Mouse (Mus musculus): ENCODE results near the gene Lrrn2.

Lrrn2 gene

DNA sequence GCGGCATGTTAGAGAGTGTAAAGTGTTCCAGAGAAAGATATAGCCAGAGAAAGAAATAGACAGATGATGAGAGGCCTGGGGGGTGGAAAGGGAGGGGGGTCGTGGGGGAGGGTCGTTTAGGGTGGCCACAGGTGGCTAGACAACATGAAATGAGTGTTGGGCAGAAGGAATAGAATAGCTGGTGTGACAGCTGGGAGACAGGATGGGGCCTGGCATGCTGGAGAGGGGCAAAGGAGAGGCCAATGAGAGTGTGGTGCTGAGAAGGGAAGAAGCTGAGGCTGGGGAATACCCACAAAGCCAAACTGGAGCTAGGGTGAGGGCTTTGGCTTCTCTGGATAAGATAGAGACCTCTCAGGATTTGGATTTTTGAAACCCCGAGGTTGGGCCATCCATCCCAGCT is 6.6 kb downstream of the Lrrn2 start:
- DNase-seq = no peak

DNA sequence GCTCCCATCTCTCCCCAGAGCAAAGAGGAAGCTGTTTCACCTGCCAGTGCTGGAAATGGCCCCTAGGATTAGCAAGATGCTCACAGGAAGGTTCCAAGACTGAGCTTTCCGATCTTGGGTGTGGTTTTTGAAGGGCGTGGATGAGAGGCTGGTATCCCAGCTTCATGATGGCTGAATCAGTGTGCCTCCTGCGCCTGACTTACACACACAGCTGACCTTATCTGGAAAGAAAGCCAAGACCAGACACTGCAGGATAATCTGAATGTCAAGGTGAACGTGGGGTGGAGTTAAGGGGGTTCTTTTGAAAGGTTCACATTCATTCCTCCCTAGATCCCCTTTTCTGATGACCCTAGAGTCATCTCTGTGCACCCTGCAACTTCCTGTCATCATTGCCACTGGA is 8.7 kb downstream of the Lrrn2 start:
- no peak for DNase-seq

DNA sequence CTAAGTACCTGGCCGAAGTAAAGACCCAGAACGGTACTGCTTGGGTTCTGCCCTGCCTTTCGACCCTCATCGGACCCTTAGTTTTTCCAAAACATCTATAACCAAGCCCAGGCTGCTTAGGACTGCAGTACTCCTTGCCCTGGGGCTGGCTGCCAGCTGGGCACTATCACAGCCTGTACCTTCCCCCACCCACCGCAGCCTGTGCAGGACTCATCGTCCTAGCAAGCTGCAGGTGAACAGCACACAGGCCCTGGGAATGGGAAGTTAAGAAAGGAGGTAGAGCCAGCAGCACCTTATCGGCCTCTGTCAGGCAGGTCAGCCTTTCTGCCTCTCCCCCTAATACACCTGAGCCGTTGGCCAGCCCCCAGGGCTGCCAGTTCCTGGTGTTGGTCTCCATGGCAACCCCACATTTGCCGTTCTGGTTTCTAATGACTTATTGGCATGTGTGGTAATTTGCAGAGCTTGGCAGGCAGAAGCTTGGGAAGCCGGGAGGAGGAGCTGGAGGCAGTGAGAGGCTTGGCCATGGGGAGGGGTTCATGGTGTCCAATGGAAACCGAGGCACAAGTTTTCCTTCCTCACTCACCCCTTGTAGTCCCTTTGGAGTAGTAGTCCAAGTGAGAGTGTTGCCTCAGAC is 10.2 kb downstream of the Lrrn2 start:
- no peak for DNase-seq

DNA sequence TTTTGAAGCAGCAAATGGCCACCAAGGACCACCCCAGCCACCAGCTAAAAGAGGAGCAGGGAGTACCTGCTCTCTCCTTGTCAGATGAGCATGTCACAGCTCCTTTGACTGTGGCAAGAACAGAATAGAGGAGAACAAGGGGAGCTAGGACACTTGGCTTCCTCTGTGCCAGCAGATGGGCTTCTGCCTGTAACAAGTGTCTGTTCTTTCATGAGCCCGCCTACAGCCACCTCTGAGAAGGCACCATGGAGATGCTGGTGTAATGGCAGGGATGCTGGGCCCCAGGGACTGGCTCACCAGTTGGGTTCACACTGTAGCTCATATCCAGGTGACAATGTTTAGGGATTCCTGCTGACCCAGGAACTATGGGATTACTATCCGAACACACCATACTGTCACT is 12.0 kb downstream of the Lrrn2 start:
- no peak for DNase-seq

DNA sequence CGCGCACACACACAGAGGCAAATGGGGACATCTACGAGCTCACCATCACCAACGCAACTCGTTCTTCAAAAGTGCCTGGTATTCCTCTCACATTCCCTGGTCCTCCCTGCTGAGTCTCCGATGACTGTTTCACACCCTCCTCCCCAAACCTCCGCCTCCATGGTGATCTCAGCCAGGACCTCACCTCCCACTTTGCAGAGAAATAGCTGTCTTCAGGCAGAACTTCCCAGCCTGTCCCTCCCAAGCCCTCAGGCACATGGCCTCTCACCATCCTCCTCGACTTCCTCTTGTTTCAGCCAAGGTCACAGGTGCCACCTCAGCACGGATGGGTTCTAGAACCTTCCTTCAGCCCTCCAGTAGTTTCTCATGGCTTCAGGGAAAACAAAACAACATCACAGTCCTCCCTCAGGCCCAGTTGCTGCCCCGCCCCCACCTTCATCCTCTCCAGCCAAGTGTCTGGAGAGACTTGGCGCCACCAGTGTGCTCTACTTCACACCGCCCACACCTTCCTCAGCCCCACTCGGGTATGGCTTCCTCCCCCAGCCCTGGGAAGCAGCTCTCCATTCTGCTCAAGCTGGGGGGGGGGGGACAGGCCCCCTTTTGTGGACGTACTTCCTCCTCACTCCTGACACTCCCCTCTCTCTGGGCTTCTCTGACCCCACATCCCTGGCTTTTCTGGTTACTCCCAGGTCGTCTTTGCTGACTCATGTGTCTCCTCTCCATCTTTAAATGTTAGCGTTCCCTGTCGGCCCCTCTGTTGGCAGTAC is 13.4 kb downstream of the Lrrn2 start:
- no peak for DNase-seq

DNA sequence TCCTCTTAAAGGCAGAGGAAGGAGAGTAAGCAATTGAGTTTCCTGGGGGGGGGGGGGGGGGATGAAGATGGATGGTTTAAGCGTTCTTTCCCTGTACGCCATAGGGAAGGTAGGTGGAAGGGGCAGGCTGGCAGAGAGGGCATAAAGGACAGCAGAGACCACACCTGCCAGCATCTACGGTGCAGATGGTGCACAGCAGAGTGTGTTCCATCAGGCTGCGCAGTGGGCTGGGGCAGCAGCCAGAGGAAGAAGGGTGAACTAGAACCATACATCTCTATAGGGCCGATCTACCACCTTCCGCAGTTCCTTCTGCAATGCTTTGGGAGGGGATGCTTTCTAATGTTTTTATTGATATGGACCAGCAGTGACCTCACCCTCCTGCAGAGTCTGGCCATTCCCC is 19.0 kb downstream of the Lrrn2 start:
- no peak for DNase-seq

DNA sequence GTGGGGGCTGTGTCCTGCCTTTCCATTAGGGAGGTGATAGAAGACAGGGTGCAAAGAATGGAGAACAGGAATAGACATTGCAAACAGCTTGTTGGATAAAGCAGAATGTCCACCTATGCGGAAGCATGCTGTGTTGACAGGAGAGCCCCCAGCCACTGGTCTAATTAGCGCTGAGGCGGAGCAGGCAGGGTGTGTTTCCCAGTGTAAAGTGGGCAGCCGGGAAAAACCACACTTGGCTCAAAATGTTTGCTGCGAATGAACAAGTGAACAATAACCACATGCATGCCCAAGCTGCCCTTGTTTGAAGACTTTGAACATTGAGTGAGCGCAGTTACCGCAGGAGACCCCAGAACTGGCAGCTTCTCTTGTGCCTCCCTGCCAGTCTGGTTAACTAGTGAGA is 19.6 kb downstream of the Lrrn2 start:
- DNase-seq = no peak

DNA sequence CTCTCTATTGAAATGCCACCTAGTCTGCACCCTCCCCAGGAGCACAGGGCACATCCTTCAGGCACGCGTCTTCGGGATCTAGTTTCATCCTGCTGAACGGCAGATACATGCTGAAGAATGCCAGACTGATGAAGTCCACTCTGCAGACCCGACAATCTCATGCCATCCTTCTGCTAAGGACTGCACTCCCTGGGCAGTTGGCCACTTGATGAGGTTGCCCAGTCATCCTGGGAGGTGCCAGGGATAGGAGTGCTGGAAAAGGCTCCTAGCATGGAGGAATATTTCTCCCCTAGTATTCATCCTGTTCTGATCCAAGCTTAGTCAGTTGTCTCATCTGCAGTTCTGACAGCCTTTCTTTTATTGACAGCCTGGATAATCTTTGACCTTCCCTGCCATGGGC is 20.9 kb downstream of the Lrrn2 start:
- no peak for DNase-seq

DNA sequence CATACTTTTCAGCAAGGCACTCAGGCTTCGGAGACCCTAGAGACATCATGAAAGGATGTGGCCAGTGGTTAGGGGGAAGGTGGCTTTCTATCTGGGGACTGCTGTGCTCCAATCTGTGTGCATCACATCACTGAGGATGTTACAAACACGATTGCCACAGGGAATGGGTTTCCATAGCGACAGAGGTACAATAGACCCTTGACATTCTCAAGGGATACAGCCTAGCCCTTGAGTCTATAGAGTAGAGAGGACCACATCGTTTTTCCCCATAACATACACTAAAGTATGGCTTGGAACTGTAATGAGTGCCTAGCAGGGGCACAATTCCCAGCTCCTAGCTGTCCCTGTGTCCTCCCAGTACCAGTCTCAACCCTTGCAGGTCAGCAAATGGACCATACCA is 23.4 kb downstream of the Lrrn2 start:
- no peak for DNase-seq

DNA sequence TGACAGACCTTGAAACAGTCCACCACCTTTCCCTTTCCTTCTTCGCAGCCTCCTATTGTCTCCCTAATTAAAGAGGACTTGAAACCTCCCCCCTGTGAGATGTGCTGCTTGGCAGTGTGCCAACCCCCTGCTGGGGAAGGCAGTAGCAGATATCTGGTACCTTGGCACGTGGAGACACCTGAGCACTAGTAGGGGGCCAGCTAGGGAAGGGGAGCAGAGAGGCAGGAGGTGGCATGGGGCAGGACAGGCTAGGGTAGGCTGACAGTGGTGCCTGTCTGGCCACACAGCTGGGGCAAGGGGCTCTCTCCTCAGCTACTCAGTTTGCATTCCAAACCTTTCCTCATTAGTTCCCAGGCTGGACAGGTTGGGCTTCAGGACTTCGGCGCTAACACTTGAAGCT is 29.0 kb downstream of the Lrrn2 start:
- no peak for DNase-seq

DNA sequence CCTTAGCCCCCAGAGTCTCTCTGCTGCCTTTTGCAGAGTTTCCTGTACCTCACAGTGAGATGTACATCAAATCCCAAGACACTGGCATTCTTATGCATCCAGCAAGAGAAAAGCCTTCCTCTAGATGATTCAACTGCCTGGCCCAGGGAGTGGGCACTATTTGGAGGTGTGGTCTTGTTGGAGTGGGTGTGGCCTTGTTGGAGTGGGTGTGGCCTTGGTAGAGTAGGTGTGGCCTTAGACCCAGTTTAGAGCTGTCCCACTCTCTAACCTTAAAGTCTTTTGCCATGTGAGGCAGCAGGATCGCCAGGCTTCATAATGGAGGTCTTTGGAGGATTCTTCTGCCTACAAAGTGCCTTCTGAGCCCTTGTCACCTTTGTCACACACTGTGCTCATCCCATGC is 29.9 kb downstream of the Lrrn2 start:
- no peak for DNase-seq

DNA sequence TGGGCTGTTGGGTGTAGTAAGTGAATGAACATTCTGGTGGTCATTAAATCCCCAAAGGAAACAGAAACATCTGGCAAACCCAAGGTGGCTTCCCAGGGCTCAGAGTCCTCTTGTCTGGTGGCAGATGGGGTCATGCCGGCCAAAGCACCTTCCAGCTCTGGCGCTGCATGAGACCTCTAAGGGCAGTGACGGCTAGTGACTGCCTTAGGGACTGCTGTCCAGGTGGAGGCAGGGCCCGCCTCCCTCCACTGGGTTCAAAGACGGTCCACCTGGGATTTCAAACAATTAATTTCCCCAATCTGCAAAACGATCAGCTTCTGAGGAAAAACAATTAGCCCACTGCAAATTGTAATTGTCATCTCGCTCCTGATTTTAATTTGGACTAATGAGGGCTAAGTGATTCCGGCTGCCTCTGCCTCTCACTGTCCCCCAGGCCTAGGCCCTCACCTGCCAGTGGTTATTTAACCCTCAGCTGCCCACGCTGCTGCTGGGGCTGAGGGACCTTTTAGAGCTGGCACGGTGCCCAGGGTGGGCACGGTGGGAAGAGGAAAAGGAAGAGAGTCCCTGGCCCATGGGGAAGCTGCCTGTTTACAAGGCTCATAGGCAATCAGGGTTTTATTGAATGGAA is 30.5 kb downstream of the Lrrn2 start:
- no peak for DNase-seq

DNA sequence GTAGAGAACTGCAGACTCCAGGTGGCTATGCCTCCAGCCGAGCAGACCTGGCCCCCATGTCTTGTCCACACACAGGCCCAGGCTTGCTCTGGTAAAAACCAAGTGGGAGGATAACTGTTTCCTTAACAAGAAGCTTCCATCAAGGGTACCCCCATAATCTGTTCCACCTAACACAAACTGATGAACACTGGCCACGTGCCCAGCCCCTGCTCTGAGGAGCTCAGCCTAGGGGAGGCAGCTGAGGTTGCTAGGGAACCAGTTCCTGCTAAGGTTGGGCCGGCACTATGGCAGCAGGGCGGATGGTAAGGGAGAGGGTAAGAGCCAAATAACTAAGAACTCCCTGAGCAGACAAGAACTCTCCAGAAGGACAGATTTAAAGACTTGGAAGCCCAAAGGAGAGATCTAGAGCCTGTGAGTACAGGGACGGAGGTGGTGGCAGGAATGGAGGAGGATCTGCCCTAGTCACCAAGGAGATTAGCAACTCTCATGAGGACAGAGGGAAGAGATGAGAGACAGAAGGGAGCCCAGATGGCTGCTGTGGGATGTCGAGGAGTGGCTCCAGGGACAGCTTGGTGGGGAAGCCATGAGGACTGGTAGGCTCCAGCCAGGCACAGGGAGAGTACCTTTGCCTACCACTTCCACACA is 35.9 kb downstream of the Lrrn2 start:
- no peak for DNase-seq

DNA sequence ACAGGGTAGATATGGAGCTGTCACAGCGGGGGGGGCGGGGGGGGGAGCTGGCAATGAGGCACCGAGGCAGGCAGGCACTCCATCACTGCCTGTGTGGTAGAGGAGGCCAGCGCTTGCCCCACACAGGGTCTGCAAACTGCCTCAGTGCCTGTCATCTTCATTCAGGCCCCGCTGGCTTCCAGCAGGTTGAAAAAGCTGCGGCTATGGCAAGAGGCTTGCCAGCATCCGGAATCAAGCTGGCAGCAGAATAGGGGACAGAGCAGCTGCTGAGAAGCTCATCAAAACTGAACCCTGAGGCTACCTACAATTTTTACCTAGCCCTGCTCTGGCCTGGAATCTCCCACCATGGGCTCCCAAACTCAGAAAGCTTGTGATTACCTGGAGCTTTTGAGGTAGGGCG is 37.5 kb downstream of the Lrrn2 start:
- DNase-seq = no peak

DNA sequence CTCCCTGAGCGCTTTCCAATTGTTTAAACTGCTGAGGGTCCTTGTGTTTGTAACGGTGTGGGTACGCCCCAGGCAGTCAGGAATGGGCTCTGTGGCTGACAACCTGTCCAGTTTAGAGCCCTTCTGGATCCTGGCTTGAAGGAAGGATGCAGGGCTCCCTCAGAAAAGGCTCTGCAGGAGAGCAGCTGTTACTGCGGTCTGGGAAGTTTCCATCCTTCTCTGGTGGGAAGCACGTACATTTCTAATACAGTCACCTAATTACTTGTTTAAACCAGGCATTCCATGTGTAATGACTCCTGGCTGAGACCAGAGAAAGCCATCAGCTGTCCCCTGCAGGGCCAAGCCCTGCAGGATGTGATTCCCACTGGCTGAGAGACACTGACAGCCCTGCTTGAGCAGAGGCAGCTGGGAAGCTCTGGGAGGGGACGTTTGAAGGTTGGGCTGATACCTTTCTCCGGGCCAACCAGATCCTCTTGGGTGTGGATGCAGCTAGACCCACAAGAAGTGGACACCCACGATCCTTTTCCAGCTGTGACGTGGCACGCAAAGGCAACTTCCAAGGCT is 38.1 kb downstream of the Lrrn2 start:
- DNase-seq = no peak

DNA sequence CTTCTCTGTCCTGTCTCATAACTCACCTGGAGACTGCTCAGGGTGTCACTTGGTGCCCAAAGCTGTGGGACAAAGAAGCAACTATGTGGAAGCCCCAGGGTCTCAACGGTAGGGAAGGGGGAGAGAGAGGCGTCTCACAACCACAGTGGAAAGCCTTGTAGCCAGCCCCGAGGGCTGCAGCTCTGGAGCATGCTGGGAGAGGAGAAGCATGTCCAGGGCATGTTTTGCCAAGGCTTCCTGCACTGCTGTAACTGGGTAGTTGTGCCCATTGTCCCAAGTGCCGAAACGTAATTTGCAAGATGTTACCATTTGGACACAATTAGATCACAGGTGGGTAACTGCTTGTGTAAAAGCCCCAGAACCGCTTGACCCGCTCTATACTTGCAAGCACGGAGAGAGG is 39.2 kb downstream of the Lrrn2 start:
- no peak for DNase-seq

DNA sequence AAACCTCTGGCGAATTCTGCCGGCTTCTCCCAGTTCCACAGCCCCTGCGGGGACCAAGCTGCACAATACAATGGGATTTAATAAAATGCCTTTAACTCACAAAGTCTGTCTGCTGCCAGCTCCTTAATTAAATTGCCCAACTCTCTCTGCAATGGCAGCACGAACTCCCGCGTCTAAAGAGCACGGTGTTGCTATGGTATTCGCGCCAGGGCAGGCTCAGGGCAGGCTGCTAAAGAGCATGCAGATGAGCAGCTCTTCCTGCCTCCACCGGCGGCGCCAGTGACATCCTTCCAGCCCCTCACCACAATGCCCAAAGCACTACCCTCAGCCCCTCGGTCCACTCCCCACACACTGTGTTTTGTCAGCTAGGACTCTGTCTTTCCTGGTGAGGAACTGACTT is 41.0 kb downstream of the Lrrn2 start:
- DNase-seq = peak; percentile 15

DNA sequence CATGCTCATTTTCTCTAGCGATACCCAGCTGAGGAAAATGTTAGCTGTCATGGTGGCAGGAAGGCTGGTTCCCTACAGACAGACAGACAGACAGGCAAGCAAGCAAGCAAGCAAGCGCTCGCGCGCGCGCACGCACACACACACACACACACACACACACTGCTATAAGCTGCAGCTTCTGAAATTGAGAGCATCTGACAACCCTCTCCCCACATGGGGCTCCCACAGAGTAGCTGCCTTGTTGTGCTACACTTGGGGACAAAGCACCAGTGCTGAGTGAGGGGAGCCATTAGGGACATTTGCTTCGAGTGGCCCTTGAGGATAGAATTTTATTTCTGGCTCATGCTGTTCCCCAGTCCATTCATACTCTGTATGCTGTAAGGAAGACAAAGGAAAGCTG is 42.2 kb downstream of the Lrrn2 start:
- DNase-seq = no peak

DNA sequence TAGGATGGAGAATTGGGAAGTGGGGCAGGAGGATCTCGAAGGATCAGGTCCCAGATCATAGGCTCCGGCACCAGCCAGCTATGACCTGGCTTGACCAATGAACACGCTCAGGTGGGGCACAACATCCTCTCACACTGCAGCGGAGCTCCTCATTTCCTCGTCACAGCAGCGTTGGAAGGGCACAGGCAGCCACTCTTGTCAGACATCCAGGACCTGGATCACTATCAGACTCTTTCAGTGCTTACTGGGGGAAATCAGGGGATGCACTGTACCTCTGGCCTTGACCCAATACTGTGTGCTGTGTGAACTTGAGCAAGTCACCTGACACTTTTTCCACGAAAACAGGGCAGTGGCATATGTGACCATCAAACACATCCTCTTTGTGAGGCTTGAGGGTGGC is 45.2 kb downstream of the Lrrn2 start:
- DNase-seq = no peak

DNA sequence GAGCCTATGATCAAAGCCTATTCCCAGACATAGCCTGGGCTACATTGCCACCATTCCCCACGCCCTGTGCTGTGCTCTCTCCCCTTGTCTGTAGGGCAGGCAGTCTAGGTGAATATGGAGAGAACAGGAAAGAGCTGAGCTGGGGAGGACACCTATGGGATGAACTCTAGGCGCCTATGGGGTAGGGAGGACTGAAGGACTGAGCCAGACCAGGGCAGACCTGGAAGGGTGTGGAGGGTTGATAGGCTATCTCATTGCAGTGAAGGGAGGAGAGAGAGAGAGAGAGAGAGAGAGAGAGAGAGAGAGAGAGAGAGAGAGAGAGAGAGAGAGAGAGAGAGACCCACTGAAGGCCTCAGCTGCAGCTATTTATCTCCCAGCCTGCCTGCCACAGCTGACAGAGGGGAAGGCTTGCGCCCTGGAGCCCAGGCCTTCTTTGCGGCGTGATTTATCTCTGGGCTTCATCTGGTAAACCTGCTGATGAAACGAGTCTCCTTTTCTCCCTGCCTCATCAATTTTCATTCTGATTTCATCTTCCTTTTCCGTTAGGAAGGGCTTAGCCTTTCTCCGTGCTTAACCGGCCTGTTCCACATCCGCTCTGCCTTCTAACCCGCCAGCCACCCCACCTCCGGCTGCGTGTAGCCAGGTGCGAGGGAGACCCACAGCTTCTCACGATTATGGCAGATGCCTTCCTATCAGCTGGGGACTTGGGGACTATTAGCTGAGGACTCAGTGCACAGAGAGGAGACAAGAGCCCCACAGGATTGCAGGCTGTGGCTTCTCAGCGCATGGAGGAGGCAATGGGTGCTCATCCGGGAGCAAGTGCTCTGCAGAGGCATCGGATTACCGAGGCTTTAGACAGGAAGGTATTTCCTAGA is 48.2 kb downstream of the Lrrn2 start:
- DNase-seq = no peak

DNA sequence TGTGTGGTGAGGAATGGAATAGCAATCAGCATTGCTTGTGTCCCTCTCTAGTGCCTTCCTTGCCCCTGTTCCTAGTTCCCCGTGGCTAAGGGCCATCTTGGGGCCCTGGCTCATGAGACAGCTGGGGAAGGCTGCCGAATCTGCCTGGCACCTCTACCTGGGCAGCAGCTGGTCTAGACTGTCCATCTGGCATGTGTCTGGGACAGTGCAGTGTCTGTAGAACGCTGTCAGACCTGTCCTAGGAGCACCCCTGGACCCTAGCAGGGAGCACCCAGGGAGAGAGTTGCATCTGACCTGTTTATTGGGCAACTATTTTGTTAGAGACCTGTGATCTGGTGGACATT is 48.8 kb downstream of the Lrrn2 start:
- DNase-seq = no peak

DNA sequence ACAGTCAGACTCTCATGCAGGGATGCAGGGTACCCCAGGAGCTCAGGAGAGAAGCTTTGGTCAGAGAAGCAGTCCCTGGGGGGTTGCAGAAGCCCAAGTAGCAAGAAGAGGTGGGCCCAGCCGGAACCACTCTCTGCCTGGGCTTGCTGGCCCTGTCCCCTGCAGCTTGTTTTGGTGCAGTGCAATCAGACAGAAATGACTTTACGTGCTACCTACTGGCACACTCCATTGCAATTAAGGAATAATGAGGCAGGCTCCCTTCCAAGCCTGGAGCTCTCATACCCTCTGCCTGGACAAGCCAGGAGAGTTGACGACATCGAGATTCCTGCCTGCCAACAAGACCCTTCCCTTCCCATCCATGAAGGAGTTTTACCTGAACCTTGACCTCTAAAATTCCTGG is 50.2 kb downstream of the Lrrn2 start:
- DNase-seq = no peak

DNA sequence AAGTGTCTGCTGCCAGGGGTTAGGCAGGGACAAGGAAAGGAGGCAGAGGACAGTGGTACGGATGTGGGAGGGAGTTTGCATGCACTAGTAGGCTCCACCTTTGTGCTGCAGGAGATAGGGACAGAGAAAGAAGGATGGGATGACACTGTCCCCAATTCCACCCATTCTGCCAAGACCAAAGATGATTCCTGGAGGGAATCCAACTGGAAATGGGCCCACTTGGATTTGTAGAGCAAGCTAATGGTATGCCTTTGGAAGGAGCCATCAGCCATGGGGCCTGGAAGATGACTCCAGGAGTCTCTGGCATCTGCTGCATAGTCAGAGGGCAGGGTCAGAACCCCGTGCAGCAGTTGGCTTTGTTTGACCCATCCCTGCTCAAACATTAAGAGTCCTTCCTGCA is 52.3 kb downstream of the Lrrn2 start:
- no peak for DNase-seq

All from kidney, postnatal 10 days (tissue).